Mouse (Mus musculus) thymus, adult 2 months (tissue): ENCODE data around the gene Scn1a.

ENCODE experiments used
- CTCF ChIP-seq: fragments of 200-500 bp; IDR thresholded peaks from 2 replicates; pipeline ENCODE4 v1.5.1; 2012; ENCODE audit warnings: mild to moderate bottlenecking, control low read depth, low read length, moderate library complexity, borderline replicate concordance; ENCODE audit not compliant: control insufficient read depth, poor library complexity, insufficient read depth; ENCODE audit errors: extremely low read depth
- POLR2A ChIP-seq: fragments of 200-500 bp; IDR thresholded peaks from 2 replicates; pipeline ENCODE4 v1.6.1; 2012; ENCODE audit warnings: mild to moderate bottlenecking, low read length, control low read depth, moderate library complexity; ENCODE audit not compliant: control insufficient read depth, poor library complexity, insufficient read depth; ENCODE audit errors: extremely low read depth

DNA sequence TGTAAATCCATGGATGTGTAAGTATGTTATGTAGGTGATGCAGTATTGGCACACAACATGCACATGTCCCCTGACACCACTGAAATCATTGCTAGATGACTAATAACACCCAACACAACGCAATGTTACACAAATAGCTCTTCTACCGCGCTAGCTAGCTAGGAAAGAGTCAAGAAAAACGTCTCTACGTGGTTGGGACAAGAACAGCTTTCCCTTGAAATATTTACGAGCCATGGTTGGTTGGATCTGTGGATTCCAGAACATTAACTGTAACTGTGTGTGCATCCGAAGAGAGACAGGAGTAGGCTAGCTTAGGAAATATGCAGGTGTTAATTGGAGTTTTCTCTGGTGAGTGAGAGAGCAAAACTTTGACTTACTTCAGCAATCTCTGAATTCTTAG lies 219.7 kb downstream of the Scn1a start:
- TF ChIP-seq CTCF (no peak), POLR2A (no peak)
